Mouse (Mus musculus) liver, embryonic 14.5 days (tissue): ENCODE data around the gene Lrp1. TPM values are rescaled to one million over a fixed set of nuclear protein-coding genes. Genes with fewer than 3 reads are reported as not detected.
A peak's percentile ranks its signal among the peaks of the same experiment; 100 is the strongest.

Experiments
- ATAC-seq: fragments of 200-750 bp; cut with Nextera tagmentation; 2 replicates; pipeline ENCODE4 v1.8.0; 2017; ENCODE audit warnings: moderate number of reproducible peaks, mild to moderate bottlenecking, moderate library complexity; ENCODE audit not compliant: insufficient read depth
- DNase-seq, 3 experiments: peaks; one replicate each; pipeline ENCODE4 v3.0.0-alpha.2; 2012 to 2013; ENCODE audit warnings: low read depth in 3 of 3, low spot score in 3 of 3
- H3K27ac ChIP-seq: fragments of 300-500 bp; sonication (generic); 2 replicates; pipeline ENCODE4 v1.5.1; 2014; ENCODE audit warnings: moderate library complexity, mild to moderate bottlenecking, control low read depth, inconsistent platforms
- H3K27me3 ChIP-seq: fragments of 300-500 bp; sonication (generic); 2 replicates; pipeline ENCODE4 v1.6.1; 2014; ENCODE audit warnings: mild to moderate bottlenecking, low read length, moderate library complexity; ENCODE audit not compliant: control insufficient read depth, insufficient read depth
- H3K36me3 ChIP-seq: fragments of 300-500 bp; sonication (generic); replicated peaks from 2 replicates; pipeline ENCODE4 v1.6.1; 2014; ENCODE audit warnings: low read depth; ENCODE audit not compliant: control insufficient read depth, insufficient read depth
- H3K4me1 ChIP-seq, 2 experiments: fragments of 200-500 bp in 1 of 2; fragments of 300-500 bp in 1 of 2; sonication (generic) in 1 of 2; replicated peaks; 2 replicates each; pipeline ENCODE4 v1.6.1; 2012 to 2014; ENCODE audit warnings: antibody characterized with exemption in 1 of 2, inconsistent platforms in 1 of 2, low read length in 1 of 2; ENCODE audit not compliant: control insufficient read depth in 2 of 2, insufficient read depth in 2 of 2
- H3K4me2 ChIP-seq: fragments of 300-500 bp; sonication (generic); 2 replicates; pipeline ENCODE4 v1.6.1; 2014; ENCODE audit warnings: low read depth, mild to moderate bottlenecking, control low read depth, moderate library complexity
- H3K4me3 ChIP-seq, 2 experiments: fragments of 200-500 bp in 1 of 2; fragments of 300-500 bp in 1 of 2; sonication (generic) in 1 of 2; 2 replicates each; pipeline ENCODE4 v1.5.1; 2012 to 2014; ENCODE audit warnings: low read depth in 2 of 2, low read length in 2 of 2, mild to moderate bottlenecking in 2 of 2, control low read depth in 1 of 2, inconsistent platforms in 1 of 2, moderate library complexity in 1 of 2; ENCODE audit not compliant: insufficient read depth in 1 of 2
- H3K9ac ChIP-seq: fragments of 300-500 bp; sonication (generic); replicated peaks from 2 replicates; pipeline ENCODE4 v1.6.1; 2014; ENCODE audit warnings: mild to moderate bottlenecking, control low read depth, moderate library complexity
- H3K9me3 ChIP-seq: fragments of 300-500 bp; sonication (generic); 2 replicates; pipeline ENCODE4 v1.6.1; 2016; ENCODE audit warnings: low read length, mixed read lengths; ENCODE audit not compliant: control insufficient read depth
- CTCF ChIP-seq: IDR thresholded peaks from 2 replicates; pipeline ENCODE4 v1.5.1; 2016; ENCODE audit warnings: antibody characterized with exemption, low read depth, control low read depth
- EP300 ChIP-seq: IDR thresholded peaks from 2 replicates; pipeline ENCODE4 v1.6.1; 2016; ENCODE audit warnings: antibody characterized with exemption, low read depth
- WGBS: fragments of 180-500 bp; shearing (Covaris S2); extraction: QIAGEN DNeasy Blood & Tissue Kit; methylation state at CpG from one replicate; pipeline ENCODE4 v1.1.7; 2014; ENCODE audit not compliant: insufficient replicate concordance; 5-methylcytosine and 5-hydroxymethylcytosine counted together
- polyA plus RNA-seq, 2 experiments: library from polyadenylated mRNA; depleted of rRNA in 1 of 2; stranded (reverse) in 1 of 2; unstranded in 1 of 2; fragments of >200 nt; fragmentation: Nextera tagmentation in 1 of 2; extraction: Ambion mirVana in 1 of 2; gene quantifications; 2 replicates each; pipeline versions ENCODE4 v1.2.1 to v1.2.3; 2012 to 2014

Lrp1 gene
- polyA plus RNA-seq, 2 experiments: 13.2 to 18.2 TPM

DNA sequence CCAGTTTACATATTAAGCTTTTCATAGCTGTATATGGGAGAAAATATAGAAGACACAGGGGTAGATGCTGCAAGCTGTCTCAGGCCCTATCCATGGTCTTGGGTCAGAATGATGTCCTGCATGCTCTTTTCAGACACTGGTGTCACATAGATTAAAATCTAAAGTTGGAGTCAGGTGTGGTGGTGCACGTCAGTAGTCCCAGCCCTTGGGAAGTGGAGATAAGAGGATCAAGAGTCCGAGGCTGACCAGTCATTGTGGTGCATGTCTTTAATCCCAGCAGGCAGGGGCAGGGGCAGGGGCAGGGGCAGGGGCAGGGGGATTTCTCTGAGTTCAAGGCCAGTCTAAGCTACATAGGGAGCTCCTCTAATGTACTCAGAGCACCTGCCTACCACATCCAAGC lies 24.8 kb upstream of the Lrp1 start:
- 41% methylated on average over 2 of the region's 2 CpGs for WGBS

GRCm38 (mm10) chr10:127643553-127644238 lies 22.7 kb upstream of the Lrp1 start:
- Histone ChIP-seq H3K9me3 (no peaks in the 10 kb centered on the region), H3K4me3 (peak overlapping the region; percentile 64 to 68), H3K27ac (peak overlapping the region; percentile 76), H3K4me1 (peaks cover 10 to 13% of the 10 kb centered on the region in 2 experiments), H3K27me3 (no peaks in the 10 kb centered on the region), H3K36me3 (no peaks in the 10 kb centered on the region), H3K9ac (peak overlapping the region; percentile 79), H3K4me2 (peak overlapping the region; percentile 97)
- TF ChIP-seq EP300 (no peak), CTCF (no peak)
- WGBS: 1% methylated on average over 25 of the region's 25 CpGs
- DNase-seq (peak in 2 of 3 experiments; percentile 55 to 59), ATAC-seq (peak; percentile 62)

More for the DNA sequence above, 24.8 kb upstream of the Lrp1 start:
- Histone ChIP-seq H3K4me1 (peaks cover 10 to 13% of the 10 kb centered on the region in 2 experiments), H3K36me3 (peaks cover under 1% of the 10 kb centered on the region; the same call in 1 of the 2 replicates), H3K4me3 (no peak overlapping the region), H3K9ac (no peak overlapping the region), H3K9me3 (no peaks in the 10 kb centered on the region), H3K27me3 (no peaks in the 10 kb centered on the region), H3K4me2 (no peak overlapping the region), H3K27ac (no peak overlapping the region)
- no peak for ATAC-seq
- TF ChIP-seq CTCF (no peak), EP300 (no peak)
- DNase-seq: no peak

GRCm38 (mm10) chr10:127642772-127643552 lies 22.0 kb upstream of the Lrp1 start, which contains the start of gene Stat6:
Gene Stat6, plus strand, starts transcription at chr10:127642986.
- 1% methylated on average over 37 of the region's 37 CpGs for WGBS
- peak; percentile 76 for ATAC-seq
- peak within 1 kb of the TSS; percentile 64 to 68 for H3K4me3 ChIP-seq

DNA sequence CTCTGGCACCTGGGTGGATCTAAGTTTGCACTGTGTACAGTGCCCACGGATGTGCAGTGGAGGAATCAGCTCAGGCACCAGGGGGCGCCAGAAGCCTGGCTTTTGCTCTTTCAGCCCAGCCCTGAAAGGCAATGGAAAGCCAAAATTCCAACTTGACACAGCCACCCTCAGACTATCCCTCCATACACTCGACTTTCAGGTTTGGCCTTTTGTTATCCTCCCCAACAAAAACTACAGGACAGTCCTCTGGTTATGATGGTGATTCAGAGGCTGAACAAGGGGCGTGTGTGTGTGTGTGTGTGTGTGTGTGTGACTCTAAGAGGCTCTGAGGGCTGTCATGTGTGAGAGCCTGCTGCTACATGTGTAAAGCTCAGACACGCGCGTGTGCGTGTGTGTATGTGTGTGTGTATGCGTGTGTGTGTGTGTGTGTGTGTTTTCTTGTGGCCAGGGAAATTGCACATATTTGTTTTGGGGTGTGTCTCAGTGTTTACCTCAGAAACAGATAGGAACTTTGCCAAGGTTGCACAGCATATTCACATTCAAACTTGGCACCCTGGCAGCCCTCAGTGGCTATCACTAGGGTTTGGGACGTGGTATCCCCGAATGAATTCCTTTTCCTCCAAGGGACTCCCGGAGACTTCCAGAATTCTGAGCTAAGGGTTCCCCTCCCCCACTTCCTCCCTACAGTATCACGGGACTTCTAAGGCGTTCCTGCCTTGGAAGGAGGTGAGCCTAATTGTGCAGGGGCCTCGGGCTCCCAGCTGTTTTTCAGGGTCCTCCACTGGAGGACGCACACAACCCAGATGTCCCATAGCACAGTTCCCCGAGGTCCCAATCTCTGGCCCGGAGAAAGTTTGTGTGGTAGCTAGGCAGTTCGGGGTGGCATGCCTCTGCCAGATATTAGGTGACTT lies 21.2 kb upstream of the Lrp1 start:
- ATAC-seq: peak; percentile 63

More at GRCm38 (mm10) chr10:127642772-127643552, 22.0 kb upstream of the Lrp1 start, which contains the start of gene Stat6:
- TF ChIP-seq CTCF (no peak), EP300 (no peak)
- H3K4me1 ChIP-seq: peaks cover 10 to 13% of the 10 kb centered on the region in 2 experiments
- peak within 1 kb of the TSS; percentile 79 for H3K9ac ChIP-seq
- DNase-seq: peak; percentile 63 to 73 (median 68)
- peak within 1 kb of the TSS; percentile 97 for H3K4me2 ChIP-seq
- H3K27ac ChIP-seq: peak within 1 kb of the TSS; percentile 76
- no peaks in the 10 kb centered on the region for H3K27me3 ChIP-seq
- no peaks in the 10 kb centered on the region for H3K36me3 ChIP-seq
- H3K9me3 ChIP-seq: no peaks in the 10 kb centered on the region

More for the DNA sequence above, 21.2 kb upstream of the Lrp1 start:
- WGBS: under 1% methylated on average over 19 of the region's 19 CpGs
- DNase-seq: peak; percentile 64 to 70 (median 66)
- H3K9ac ChIP-seq: peak overlapping the region; percentile 79
- TF ChIP-seq EP300: no peak
- peak; percentile 99 for TF ChIP-seq CTCF
- peaks cover 10 to 13% of the 10 kb centered on the region in 2 experiments for H3K4me1 ChIP-seq
- H3K27me3 ChIP-seq: no peaks in the 10 kb centered on the region
- H3K36me3 ChIP-seq: no peaks in the 10 kb centered on the region
- H3K27ac ChIP-seq: peak overlapping the region; percentile 76
- H3K4me2 ChIP-seq: peak overlapping the region; percentile 97
- H3K9me3 ChIP-seq: no peaks in the 10 kb centered on the region
- H3K4me3 ChIP-seq: peak overlapping the region; percentile 64 to 68
